10 mouse cellular contexts compared by ENCODE assay signal in genomic region chr4:134546814-134547705, GRCm38 (mm10). TPM values are rescaled to one million over a fixed set of nuclear protein-coding genes. Genes with fewer than 3 reads are reported as not detected.
A peak's percentile ranks its signal among the peaks of the same experiment; 100 is the strongest.
DNase-seq lines count a peak whose midpoint lies in the region; ATAC-seq and TF ChIP-seq lines count a peak whose summit lies in the region.
"Had no signal": no experiment of that assay in that cellular context is flagged by ENCODE, and none has a peak within 500 bp of the region (broad histone marks: within the 10 kb centered on the region; RNA-seq: fewer than 3 reads in every experiment).

No protein-coding gene starts in this region.

- peaks cover 23 to 29% of the 10 kb centered on the region in 2 experiments for H3K4me1 ChIP-seq in heart, embryonic 14.5 days (ENCODE audit: control insufficient read depth in 2 of 2, insufficient read depth in 2 of 2, low read length in 2 of 2)
- H3K4me1 ChIP-seq in bone marrow, adult 2 months (ENCODE audit: control insufficient read depth, insufficient read depth, low read length) = no peaks in the 10 kb centered on the region
- H3K4me1 ChIP-seq in lung, embryonic 16.5 days (replicated peaks; ENCODE audit: control insufficient read depth, insufficient read depth, low read length) = peaks cover 26% of the 10 kb centered on the region
- H3K4me1 ChIP-seq in midbrain, embryonic 11.5 days (ENCODE audit: control insufficient read depth, insufficient read depth, low read length) = peaks cover 10% of the 10 kb centered on the region; the same call in 1 of the 2 replicates

- H3K36me3 ChIP-seq in heart, embryonic 14.5 days (ENCODE audit: control insufficient read depth, insufficient read depth, low read length) = peaks cover 71% of the 10 kb centered on the region
- peaks cover 29% of the 10 kb centered on the region for H3K36me3 ChIP-seq in lung, embryonic 16.5 days (ENCODE audit: control insufficient read depth, insufficient read depth, low read length)
- peaks cover 19% of the 10 kb centered on the region for H3K36me3 ChIP-seq in midbrain, embryonic 11.5 days (ENCODE audit: control insufficient read depth, insufficient read depth, low read length)

- H3K9ac ChIP-seq in heart, embryonic 14.5 days (ENCODE audit: low read length) = peak overlapping the region; percentile 50; the same call in 1 of the 2 replicates
- peak overlapping the region; percentile 52 for H3K9ac ChIP-seq in lung, embryonic 16.5 days (ENCODE audit: low read length)
- H3K9ac ChIP-seq in midbrain, embryonic 11.5 days (ENCODE audit: low read length) = no peak overlapping the region

- peak overlapping the region in 1 of 2 experiments; percentile 47; a peak in 2 of 4 replicates for H3K27ac ChIP-seq in heart, embryonic 14.5 days (replicated peaks in 1 of 2; ENCODE audit: control insufficient read depth in 1 of 2, insufficient read depth in 1 of 2, low read depth in 2 of 2, low read length in 2 of 2)
- H3K27ac ChIP-seq in bone marrow, adult 2 months (ENCODE audit: control insufficient read depth, insufficient read depth, low read depth, low read length, poor library complexity) = peak overlapping the region; percentile 87
- H3K27ac ChIP-seq in lung, embryonic 16.5 days (ENCODE audit: low read length) = peak overlapping the region; percentile 69
- H3K27ac ChIP-seq in midbrain, embryonic 11.5 days (ENCODE audit: low read depth, low read length) = no peak overlapping the region

- no peak for ATAC-seq in heart, embryonic 14.5 days (ENCODE audit: insufficient number of reproducible peaks, insufficient read depth, low FRiP score, low read depth)
- 0 out of 2 replicates have a peak, but pooled peaks have one; percentile 11 for ATAC-seq in lung, embryonic 16.5 days (ENCODE audit: low read depth)
- ATAC-seq in midbrain, embryonic 11.5 days (ENCODE audit: low FRiP score) = no peak

- H3K27me3 ChIP-seq in heart, embryonic 14.5 days (ENCODE audit: control insufficient read depth, insufficient read depth, low read length) = no peaks in the 10 kb centered on the region
- no peaks in the 10 kb centered on the region for H3K27me3 ChIP-seq in lung, embryonic 16.5 days (ENCODE audit: control insufficient read depth, insufficient read depth, low read depth, low read length)
- H3K27me3 ChIP-seq in midbrain, embryonic 11.5 days (ENCODE audit: control insufficient read depth, insufficient read depth, low read length) = no peaks in the 10 kb centered on the region

- 61% methylated on average over 9 of the region's 9 CpGs for WGBS in heart, embryonic 14.5 days
- 39% methylated on average over 9 of the region's 9 CpGs for WGBS in bone marrow, adult 2 months
- 55% methylated on average over 9 of the region's 9 CpGs for WGBS in lung, embryonic 16.5 days
- WGBS in midbrain, embryonic 11.5 days = 73% methylated on average over 9 of the region's 9 CpGs

- 0 out of 2 replicates have a peak overlapping the region, but pooled peaks have one; percentile 0 for H3K4me2 ChIP-seq in heart, embryonic 14.5 days (ENCODE audit: low read length)
- no peak overlapping the region for H3K4me2 ChIP-seq in lung, embryonic 16.5 days (ENCODE audit: low read depth, low read length)
- H3K4me2 ChIP-seq in midbrain, embryonic 11.5 days = no peak overlapping the region

- no peak for TF ChIP-seq POLR2A in bone marrow, adult 2 months (IDR thresholded peaks at IDR 0.05; ENCODE audit: borderline replicate concordance, control insufficient read depth, low read depth, low read length)

- peaks cover 7% of the 10 kb centered on the region for H3K9me3 ChIP-seq in heart, embryonic 14.5 days (ENCODE audit: control insufficient read depth, low read length)
- H3K9me3 ChIP-seq in lung, embryonic 16.5 days (ENCODE audit: control insufficient read depth, low read length) = peaks cover 7% of the 10 kb centered on the region
- H3K9me3 ChIP-seq in midbrain, embryonic 11.5 days (ENCODE audit: control insufficient read depth, low read length) = peaks cover 6% of the 10 kb centered on the region; the same call in 1 of the 2 replicates

- no peak overlapping the region for H3K4me3 ChIP-seq in heart, embryonic 14.5 days (ENCODE audit: control insufficient read depth in 1 of 2, insufficient read depth in 1 of 2, low read depth in 1 of 2, low read length in 2 of 2)
- peak overlapping the region; percentile 55 for H3K4me3 ChIP-seq in bone marrow, adult 2 months (replicated peaks; ENCODE audit: control insufficient read depth, low read depth, low read length)
- no peak overlapping the region for H3K4me3 ChIP-seq in lung, embryonic 16.5 days (ENCODE audit: low read length)
- H3K4me3 ChIP-seq in midbrain, embryonic 11.5 days (ENCODE audit: low read depth, low read length) = no peak overlapping the region
- H3K4me3 ChIP-seq: myocyte had no signal

- TF ChIP-seq CTCF in bone marrow, adult 2 months (IDR thresholded peaks at IDR 0.05; ENCODE audit: control insufficient read depth, insufficient read depth, low read length) = no peak

- no peak for DNase-seq in heart, adult 18-20 months
- peak; percentile 77 for DNase-seq in 416B (ENCODE audit: low read depth)
- DNase-seq in ovary, adult 18-20 months (ENCODE audit: low spot score) = no peak
- no peak for DNase-seq in thymus, postnatal 25 days
- no peak for DNase-seq in midbrain, embryonic 11.5 days (ENCODE audit: low spot score, missing footprints)
- DNase-seq: kidney, postnatal 25 days had no signal

RNA-seq across cellular contexts. Expression of gene Selenon, which starts 4.9 kb away (rescaled TPM):
- polyA plus RNA-seq in heart, embryonic 14.5 days (2014; fragmentation: Nextera tagmentation; extraction: Ambion mirVana) = 41.5 and 43.6 TPM in 2 replicates
- total RNA-seq in heart, adult 18-20 months (2021) = 10 to 100 TPM; 16.8 to 17.0 TPM
- polyA plus RNA-seq in bone marrow, adult 2 months (2011; ENCODE audit: insufficient read depth, insufficient read length, low replicate concordance, missing spikeins) = 7.1 and 8.4 TPM in 2 replicates
- 9.7 and 10.4 TPM in 2 replicates for polyA plus RNA-seq in lung, embryonic 16.5 days (2015; fragmentation: Nextera tagmentation; extraction: Ambion mirVana)
- polyA plus RNA-seq in midbrain, embryonic 11.5 days (2014; fragmentation: Nextera tagmentation; extraction: Ambion mirVana) = 19.1 and 24.6 TPM in 2 replicates

RNA-seq across cellular contexts. Expression of gene Mtfr1l, which starts 11.9 kb away (rescaled TPM):
- 170 and 175 TPM in 2 replicates for polyA plus RNA-seq in heart, embryonic 14.5 days (2014; fragmentation: Nextera tagmentation; extraction: Ambion mirVana)
- 100 to 1,000 TPM; 184 to 217 TPM for total RNA-seq in heart, adult 18-20 months (2021)
- 35.3 and 57.2 TPM in 2 replicates for polyA plus RNA-seq in bone marrow, adult 2 months (2011; ENCODE audit: insufficient read depth, insufficient read length, low replicate concordance, missing spikeins)
- polyA plus RNA-seq in lung, embryonic 16.5 days (2015; fragmentation: Nextera tagmentation; extraction: Ambion mirVana) = 110 and 111 TPM in 2 replicates
- polyA plus RNA-seq in midbrain, embryonic 11.5 days (2014; fragmentation: Nextera tagmentation; extraction: Ambion mirVana) = 132 and 140 TPM in 2 replicates

RNA-seq across cellular contexts. Expression of gene Aunip, which starts 36.3 kb away (rescaled TPM):
- 2.3 and 3.2 TPM in 2 replicates for polyA plus RNA-seq in heart, embryonic 14.5 days (2014; fragmentation: Nextera tagmentation; extraction: Ambion mirVana)
- under 1 TPM in 1 of 2 experiments, not detected in 1; 0.36 TPM for total RNA-seq in heart, adult 18-20 months (2021)
- 9.5 and 13.9 TPM in 2 replicates for polyA plus RNA-seq in bone marrow, adult 2 months (2011; ENCODE audit: insufficient read depth, insufficient read length, low replicate concordance, missing spikeins)
- polyA plus RNA-seq in lung, embryonic 16.5 days (2015; fragmentation: Nextera tagmentation; extraction: Ambion mirVana) = 14.5 and 15.7 TPM in 2 replicates
- 7.8 and 7.9 TPM in 2 replicates for polyA plus RNA-seq in midbrain, embryonic 11.5 days (2014; fragmentation: Nextera tagmentation; extraction: Ambion mirVana)

RNA-seq across cellular contexts. Expression of gene Paqr7, which starts 50.6 kb away (rescaled TPM):
- 4.2 and 4.6 TPM in 2 replicates for polyA plus RNA-seq in heart, embryonic 14.5 days (2014; fragmentation: Nextera tagmentation; extraction: Ambion mirVana)
- total RNA-seq in heart, adult 18-20 months (2021) = 10 to 100 TPM; 15.5 to 15.7 TPM
- 10.2 and 10.8 TPM in 2 replicates for polyA plus RNA-seq in bone marrow, adult 2 months (2011; ENCODE audit: insufficient read depth, insufficient read length, low replicate concordance, missing spikeins)
- 6.9 and 8.7 TPM in 2 replicates for polyA plus RNA-seq in lung, embryonic 16.5 days (2015; fragmentation: Nextera tagmentation; extraction: Ambion mirVana)
- polyA plus RNA-seq in midbrain, embryonic 11.5 days (2014; fragmentation: Nextera tagmentation; extraction: Ambion mirVana) = 1.3 and 1.4 TPM in 2 replicates
